Mouse (Mus musculus) thymus, adult 2 months (tissue): ENCODE measurements around the gene Mapk8. TPM values are rescaled to one million over a fixed set of nuclear protein-coding genes. Genes with fewer than 3 reads are reported as not detected.

Experiments
- DNase-seq: peaks from one replicate; pipeline ENCODE4 v3.0.0; 2021
- H3K27ac ChIP-seq: fragments of 200-500 bp; 2 replicates; pipeline ENCODE4 v1.5.1; 2012; ENCODE audit warnings: low read length, control low read depth; ENCODE audit not compliant: control insufficient read depth, insufficient read depth
- H3K27me3 ChIP-seq: fragments of 200-500 bp; 2 replicates; pipeline ENCODE4 v1.6.1; 2012; ENCODE audit warnings: mild to moderate bottlenecking, low read length, moderate library complexity, mixed read lengths; ENCODE audit not compliant: control insufficient read depth, insufficient read depth
- H3K36me3 ChIP-seq: fragments of 200-500 bp; 2 replicates; pipeline ENCODE4 v1.6.1; 2012; ENCODE audit warnings: mild to moderate bottlenecking, low read length, moderate library complexity; ENCODE audit not compliant: control insufficient read depth, insufficient read depth
- H3K4me1 ChIP-seq: fragments of 200-500 bp; replicated peaks from 2 replicates; pipeline ENCODE4 v1.6.1; 2012; ENCODE audit warnings: low read length; ENCODE audit not compliant: control insufficient read depth, insufficient read depth
- H3K4me3 ChIP-seq: fragments of 200-500 bp; 2 replicates; pipeline ENCODE4 v1.5.1; 2012; ENCODE audit warnings: mild to moderate bottlenecking, low read length, control low read depth, moderate library complexity; ENCODE audit not compliant: control insufficient read depth, insufficient read depth
- CTCF ChIP-seq: fragments of 200-500 bp; IDR thresholded peaks from 2 replicates; pipeline ENCODE4 v1.5.1; 2012; ENCODE audit warnings: mild to moderate bottlenecking, control low read depth, low read length, moderate library complexity, borderline replicate concordance; ENCODE audit not compliant: control insufficient read depth, poor library complexity, insufficient read depth; ENCODE audit errors: extremely low read depth
- POLR2A ChIP-seq: fragments of 200-500 bp; IDR thresholded peaks from 2 replicates; pipeline ENCODE4 v1.6.1; 2012; ENCODE audit warnings: mild to moderate bottlenecking, low read length, control low read depth, moderate library complexity; ENCODE audit not compliant: control insufficient read depth, poor library complexity, insufficient read depth; ENCODE audit errors: extremely low read depth
- WGBS: fragments of 180-500 bp; shearing (Covaris S2); methylation state at CpG from one replicate; pipeline ENCODE4 v1.1.7; 2018; 5-methylcytosine and 5-hydroxymethylcytosine counted together
- polyA plus RNA-seq: library from polyadenylated mRNA; depleted of rRNA; stranded (reverse); fragments of >200 nt; gene quantifications from 2 replicates; pipeline ENCODE4 v1.2.3, GENCODE M21; 2012

The Mapk8 gene
- polyA plus RNA-seq, 1 experiment, result 11.9 TPM

DNA sequence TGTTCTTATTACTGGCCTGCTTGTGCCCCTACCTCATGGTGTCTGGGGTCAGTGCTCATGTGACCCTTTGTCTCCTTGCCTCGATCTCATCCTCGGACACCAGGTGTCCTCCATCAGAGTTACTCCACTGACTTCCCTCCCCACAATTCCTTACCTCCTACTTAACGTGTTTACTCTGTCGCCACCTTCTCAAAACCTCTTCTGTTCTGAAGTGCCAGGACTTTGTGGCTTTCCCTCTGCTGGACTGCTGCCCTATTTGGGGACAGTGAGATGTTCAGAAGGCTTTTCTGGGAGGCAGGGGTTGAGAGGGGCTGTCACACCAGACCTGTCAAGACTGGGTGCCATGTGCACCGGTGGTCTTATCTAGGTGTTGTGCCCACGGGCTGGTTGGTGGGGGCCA, 94.1 kb downstream of the Mapk8 start:
- Histone ChIP-seq H3K27me3 (peaks cover 3% of the 10 kb centered on the region; the same call in 1 of the 2 replicates), H3K27ac (no peak overlapping the region), H3K4me3 (no peak overlapping the region), H3K4me1 (no peaks in the 10 kb centered on the region; the same call in 1 of the 2 replicates), H3K36me3 (no peaks in the 10 kb centered on the region)
- DNase-seq, result no peak
- TF ChIP-seq CTCF (no peak), POLR2A (no peak)
- WGBS, result 93% methylated on average over 6 of the region's 6 CpGs

DNA sequence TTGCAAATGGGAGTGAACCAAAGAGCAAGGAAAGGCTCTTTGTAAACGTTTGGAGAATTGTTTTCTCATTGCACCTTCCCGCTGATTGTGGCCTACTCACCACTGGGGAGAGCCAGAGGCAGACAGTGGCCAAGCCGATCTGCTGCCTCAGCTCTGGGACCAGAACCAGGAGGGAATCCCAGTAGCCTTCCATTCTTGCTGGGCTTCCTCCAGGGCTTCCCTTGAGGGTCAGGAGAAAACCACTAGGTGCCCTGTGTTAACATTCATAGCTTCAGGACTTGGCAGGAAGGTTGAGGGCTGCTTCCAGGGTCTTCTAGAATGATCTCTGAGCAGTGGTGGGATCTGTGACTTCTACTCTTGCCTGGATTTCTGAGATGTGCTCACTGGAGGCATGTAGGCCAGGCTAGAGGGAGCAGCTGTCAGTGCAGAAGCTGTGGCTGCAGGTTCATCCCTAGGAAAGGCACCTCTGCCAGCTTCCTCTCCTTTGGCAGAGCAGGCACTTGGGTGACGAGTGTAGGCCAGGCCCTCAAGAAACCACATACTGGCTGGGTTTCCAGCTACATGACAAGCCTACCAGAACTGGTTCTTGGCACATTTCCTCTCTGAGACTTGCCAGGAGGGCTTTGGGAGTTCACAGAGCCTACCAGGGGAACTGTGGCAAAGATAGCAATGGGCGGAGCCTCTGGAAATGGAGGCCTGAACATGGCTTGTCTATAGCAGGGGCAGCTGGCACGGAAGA, 94.8 kb downstream of the Mapk8 start:
- TF ChIP-seq CTCF (no peak), POLR2A (no peak)
- Histone ChIP-seq H3K36me3 (no peaks in the 10 kb centered on the region), H3K4me3 (no peak overlapping the region), H3K4me1 (no peaks in the 10 kb centered on the region; the same call in 1 of the 2 replicates), H3K27me3 (peaks cover 3% of the 10 kb centered on the region; the same call in 1 of the 2 replicates), H3K27ac (no peak overlapping the region)
- DNase-seq, result no peak
- WGBS, result 87% methylated on average over 6 of the region's 6 CpGs

DNA sequence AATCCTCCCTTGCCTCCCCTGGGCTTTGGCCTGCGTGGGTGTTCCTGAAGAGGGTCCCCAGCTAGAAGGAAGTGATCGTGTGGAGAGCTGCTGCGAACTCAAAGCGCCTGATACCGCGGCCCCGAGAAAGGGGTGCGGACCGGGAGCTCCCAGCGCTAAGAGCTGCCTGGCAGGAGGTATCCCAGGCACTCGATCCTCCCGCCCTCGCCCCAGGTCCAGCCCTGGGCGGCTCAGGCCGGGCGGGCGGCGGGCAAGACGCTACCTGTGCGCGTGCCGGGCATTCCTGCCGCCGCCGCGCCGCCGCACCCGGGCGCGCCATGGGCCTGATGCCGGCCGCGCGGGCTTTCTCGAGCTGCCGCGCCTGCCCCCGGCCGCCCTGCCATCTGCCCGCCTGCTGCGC, 95.9 kb downstream of the Mapk8 start:
- DNase-seq, result no peak
- Histone ChIP-seq H3K4me1 (no peaks in the 10 kb centered on the region; the same call in 1 of the 2 replicates), H3K4me3 (no peak overlapping the region), H3K27me3 (peaks cover 3% of the 10 kb centered on the region; the same call in 1 of the 2 replicates), H3K27ac (no peak overlapping the region), H3K36me3 (no peaks in the 10 kb centered on the region)
- WGBS, result 4% methylated on average over 42 of the region's 42 CpGs
- no peak for TF ChIP-seq CTCF
- no peak for TF ChIP-seq POLR2A

DNA sequence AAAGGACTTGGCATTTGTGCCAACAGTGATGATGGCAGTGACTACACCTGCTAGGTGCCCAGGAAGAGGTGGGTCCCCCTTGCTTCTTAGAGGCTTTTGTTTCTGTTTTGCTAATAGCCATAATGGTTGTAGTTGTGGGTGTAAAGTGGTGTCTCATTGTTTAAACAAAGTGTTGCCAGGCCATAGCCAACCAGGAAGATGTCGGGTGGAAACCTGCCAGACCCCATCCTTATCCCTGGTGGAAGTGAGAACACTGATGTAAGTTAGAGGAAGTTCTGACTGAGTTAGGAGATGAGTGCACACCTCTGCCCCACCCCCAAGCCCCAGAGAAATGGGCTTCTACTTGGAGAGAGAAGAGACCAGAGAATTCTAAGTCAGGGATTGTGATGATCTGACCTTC, 98.8 kb downstream of the Mapk8 start:
- DNase-seq, result no peak
- H3K4me3 ChIP-seq, result no peak overlapping the region
- 71% methylated on average over 1 of the region's 1 CpGs for WGBS
- TF ChIP-seq CTCF, result no peak
- no peak for TF ChIP-seq POLR2A
- H3K27ac ChIP-seq, result no peak overlapping the region
- peaks cover 3% of the 10 kb centered on the region; the same call in 1 of the 2 replicates for H3K27me3 ChIP-seq
- H3K36me3 ChIP-seq, result no peaks in the 10 kb centered on the region
- H3K4me1 ChIP-seq, result no peaks in the 10 kb centered on the region

DNA sequence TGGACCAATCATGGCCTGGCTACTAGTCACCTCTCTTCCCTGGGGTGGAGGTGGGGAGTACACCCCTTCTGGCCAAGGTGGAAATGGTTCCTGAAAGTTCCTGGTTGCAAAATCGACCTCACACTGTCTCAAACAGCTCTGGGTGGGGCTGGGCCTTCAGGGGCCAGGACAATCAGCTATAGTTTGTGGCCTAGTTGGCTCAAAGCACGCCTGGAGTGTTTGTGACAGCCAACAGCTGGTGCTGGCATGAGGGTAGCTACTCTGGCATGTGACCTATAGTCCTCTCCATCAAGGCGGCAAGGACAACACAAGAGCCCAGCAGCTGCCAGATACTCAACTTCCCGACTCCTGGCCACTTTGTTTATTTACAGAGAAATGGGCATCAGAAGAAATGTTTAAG, 99.2 kb downstream of the Mapk8 start:
- peaks cover 3% of the 10 kb centered on the region; the same call in 1 of the 2 replicates for H3K27me3 ChIP-seq
- TF ChIP-seq CTCF, result no peak
- no peak for TF ChIP-seq POLR2A
- no peak overlapping the region for H3K27ac ChIP-seq
- no peak for DNase-seq
- H3K36me3 ChIP-seq, result no peaks in the 10 kb centered on the region
- H3K4me1 ChIP-seq, result no peaks in the 10 kb centered on the region
- H3K4me3 ChIP-seq, result no peak overlapping the region
- 75% methylated on average over 4 of the region's 4 CpGs for WGBS

DNA sequence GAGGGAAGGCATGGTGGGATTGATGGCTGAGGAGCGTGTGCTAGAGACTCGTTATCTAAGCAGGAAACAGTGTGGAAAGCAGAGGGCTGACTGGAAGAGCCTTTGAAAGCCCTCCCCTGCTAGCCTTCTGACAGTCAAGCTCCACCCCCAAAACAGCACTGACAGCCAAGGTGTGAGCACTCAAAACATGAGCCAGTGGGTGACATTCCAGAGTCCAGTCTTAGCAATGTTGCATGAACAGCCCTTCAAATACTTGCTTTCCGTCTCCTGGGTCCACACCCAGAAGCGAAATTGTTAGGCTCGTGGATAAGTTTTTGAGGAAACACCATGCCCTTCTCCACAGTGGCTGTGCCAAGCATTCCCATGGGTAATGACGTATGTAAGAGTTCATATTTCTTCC, 100.4 kb downstream of the Mapk8 start:
- 56% methylated on average over 6 of the region's 6 CpGs for WGBS
- Histone ChIP-seq H3K4me1 (no peaks in the 10 kb centered on the region), H3K27me3 (peaks cover 3% of the 10 kb centered on the region; the same call in 1 of the 2 replicates), H3K4me3 (no peak overlapping the region), H3K27ac (no peak overlapping the region), H3K36me3 (no peaks in the 10 kb centered on the region)
- no peak for TF ChIP-seq CTCF
- TF ChIP-seq POLR2A, result no peak
- no peak for DNase-seq

DNA sequence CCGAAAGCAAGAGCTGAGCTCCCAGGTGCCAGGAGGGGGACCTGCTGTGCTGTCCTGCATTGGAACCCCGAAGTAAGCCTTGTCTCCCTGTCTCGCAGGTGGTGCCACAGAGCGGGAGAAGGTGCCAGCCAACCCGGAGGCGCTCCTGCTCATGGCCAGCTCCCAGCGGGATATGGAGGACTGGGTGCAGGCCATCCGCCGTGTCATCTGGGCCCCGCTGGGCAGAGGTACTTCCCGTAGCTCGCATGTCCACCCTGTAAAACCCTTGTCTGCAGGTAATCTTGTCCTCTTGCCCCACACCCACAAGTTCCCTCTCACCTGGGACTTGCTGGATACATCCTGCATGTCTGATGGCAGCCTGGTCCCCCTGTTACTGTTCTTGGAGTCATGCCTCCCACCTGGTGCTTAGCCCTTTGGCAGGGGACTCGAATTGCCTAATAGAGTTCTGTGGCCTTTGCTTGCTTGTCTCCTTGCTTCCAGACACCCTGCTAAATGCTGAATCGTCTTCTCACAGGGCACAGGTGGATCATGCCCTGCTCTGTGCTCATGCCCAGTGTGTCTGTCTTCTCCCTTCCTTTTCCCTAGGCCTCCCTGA, 103.7 kb downstream of the Mapk8 start:
- no peak for TF ChIP-seq CTCF
- no peak for TF ChIP-seq POLR2A
- H3K4me3 ChIP-seq, result no peak overlapping the region
- WGBS, result 88% methylated on average over 14 of the region's 14 CpGs

More for the DNA sequence above, 103.7 kb downstream of the Mapk8 start:
- Histone ChIP-seq H3K27ac (no peak overlapping the region), H3K36me3 (no peaks in the 10 kb centered on the region), H3K27me3 (no peaks in the 10 kb centered on the region), H3K4me1 (no peaks in the 10 kb centered on the region)
- DNase-seq, result no peak
